Mouse (Mus musculus) C2C12 (cell line): ENCODE results near the gene Klhdc10. TPM values are rescaled to one million over a fixed set of nuclear protein-coding genes. Genes with fewer than 3 reads are reported as not detected.

Experiments used
- H3K27me3 ChIP-seq: one replicate; pipeline ENCODE4 v1.6.1; 2011; ENCODE audit not compliant: control insufficient read depth, insufficient read depth, insufficient read length
- H3K36me3 ChIP-seq: one replicate; pipeline ENCODE4 v1.6.1; 2011; ENCODE audit not compliant: control insufficient read depth, insufficient read depth
- H3K4me3 ChIP-seq: one replicate; pipeline ENCODE4 v1.5.1; 2011; ENCODE audit warnings: mild to moderate bottlenecking, control low read depth; ENCODE audit not compliant: poor library complexity, insufficient read depth, severe bottlenecking
- H3K79me2 ChIP-seq: one replicate; pipeline ENCODE4 v1.6.1; 2011; ENCODE audit not compliant: control insufficient read depth, insufficient read depth
- H3K79me3 ChIP-seq: one replicate; pipeline ENCODE4 v1.6.1; 2011; ENCODE audit warnings: low read depth, control low read depth
- H3ac ChIP-seq: one replicate; pipeline ENCODE3; 2011; ENCODE audit warnings: low read depth; ENCODE audit not compliant: control insufficient read depth, insufficient read length
- CEBPB ChIP-seq: IDR thresholded peaks from one replicate; pipeline ENCODE4 v1.6.1; 2011; ENCODE audit warnings: low read depth, mild to moderate bottlenecking, control low read depth, moderate library complexity
- CTCF ChIP-seq: IDR thresholded peaks from one replicate; pipeline ENCODE4 v1.5.1; 2011; ENCODE audit not compliant: control insufficient read depth, insufficient read depth, insufficient read length
- FOSL1 ChIP-seq: IDR thresholded peaks from one replicate; pipeline ENCODE4 v1.8.0; 2011; ENCODE audit warnings: mild to moderate bottlenecking, low read length; ENCODE audit not compliant: poor library complexity, insufficient read depth, severe bottlenecking
- MAX ChIP-seq: IDR thresholded peaks from one replicate; pipeline ENCODE4 v1.6.1; 2011; ENCODE audit warnings: mild to moderate bottlenecking, control low read depth
- MYOD1 ChIP-seq: IDR thresholded peaks from one replicate; pipeline ENCODE4 v1.6.1; 2011; ENCODE audit warnings: low read depth; ENCODE audit not compliant: control insufficient read depth, insufficient read length
- MYOG ChIP-seq: IDR thresholded peaks from one replicate; pipeline ENCODE4 v1.6.1; 2011; ENCODE audit not compliant: control insufficient read depth, insufficient read length; ENCODE audit errors: extremely low read depth
- USF1 ChIP-seq: IDR thresholded peaks from one replicate; pipeline ENCODE4 v1.6.1; 2011; ENCODE audit warnings: low read depth, mild to moderate bottlenecking, control low read depth, moderate library complexity
- polyA plus RNA-seq: library from polyadenylated mRNA; unstranded; fragments of >200 nt; fragmentation: generic; extraction: Trizol; gene quantifications from one replicate; pipeline ENCODE4 v1.2.1, GENCODE M21; 2012; ENCODE audit warnings: missing spikeins

Klhdc10 gene
- polyA plus RNA-seq, 1 experiment: 33.9 TPM

GRCm38 (mm10) chr6:30459811-30460749, 58.4 kb downstream of the Klhdc10 start:
- H3K79me3 ChIP-seq: no peaks in the 10 kb centered on the region
- H3K27me3 ChIP-seq: no peaks in the 10 kb centered on the region
- H3K4me3 ChIP-seq: no peak overlapping the region
- no peaks in the 10 kb centered on the region for H3K79me2 ChIP-seq
- no peak overlapping the region for H3ac ChIP-seq
- H3K36me3 ChIP-seq: no peaks in the 10 kb centered on the region
- TF ChIP-seq MYOG (no peak), CTCF (peak; percentile 46)

GRCm38 (mm10) chr6:30460750-30461446, 59.2 kb downstream of the Klhdc10 start:
- no peaks in the 10 kb centered on the region for H3K79me2 ChIP-seq
- no peak overlapping the region for H3ac ChIP-seq
- no peak for TF ChIP-seq CEBPB
- no peak for TF ChIP-seq MYOG
- TF ChIP-seq FOSL1: no peak
- no peak for TF ChIP-seq MYOD1
- no peak for TF ChIP-seq USF1
- TF ChIP-seq CTCF: no peak
- no peak for TF ChIP-seq MAX
- no peak overlapping the region for H3K4me3 ChIP-seq
- no peaks in the 10 kb centered on the region for H3K27me3 ChIP-seq
- H3K36me3 ChIP-seq: no peaks in the 10 kb centered on the region
- H3K79me3 ChIP-seq: no peaks in the 10 kb centered on the region

GRCm38 (mm10) chr6:30461755-30462344, 60.2 kb downstream of the Klhdc10 start:
- H3K4me3 ChIP-seq: no peak overlapping the region

GRCm38 (mm10) chr6:30462822-30463221, 61.2 kb downstream of the Klhdc10 start:
- no peaks in the 10 kb centered on the region for H3K27me3 ChIP-seq
- no peaks in the 10 kb centered on the region for H3K79me3 ChIP-seq
- TF ChIP-seq CEBPB (no peak), FOSL1 (no peak), MYOG (no peak), MYOD1 (no peak), CTCF (no peak), USF1 (no peak)
- no peaks in the 10 kb centered on the region for H3K36me3 ChIP-seq
- H3K4me3 ChIP-seq: no peak overlapping the region
- H3K79me2 ChIP-seq: no peaks in the 10 kb centered on the region
- peak overlapping the region; percentile 47 for H3ac ChIP-seq

More at GRCm38 (mm10) chr6:30461755-30462344, 60.2 kb downstream of the Klhdc10 start:
- H3K27me3 ChIP-seq: no peaks in the 10 kb centered on the region
- H3K36me3 ChIP-seq: no peaks in the 10 kb centered on the region
- H3K79me3 ChIP-seq: no peaks in the 10 kb centered on the region
- no peaks in the 10 kb centered on the region for H3K79me2 ChIP-seq
- TF ChIP-seq MAX (no peak), MYOG (no peak), MYOD1 (no peak), CTCF (no peak), CEBPB (no peak), USF1 (no peak), FOSL1 (no peak)
- H3ac ChIP-seq: no peak overlapping the region

GRCm38 (mm10) chr6:30465586-30465985, 63.9 kb downstream of the Klhdc10 start:
- Histone ChIP-seq H3K36me3 (no peaks in the 10 kb centered on the region), H3ac (no peak overlapping the region), H3K79me3 (no peaks in the 10 kb centered on the region), H3K27me3 (no peaks in the 10 kb centered on the region), H3K4me3 (no peak overlapping the region), H3K79me2 (no peaks in the 10 kb centered on the region)
- no peak for TF ChIP-seq MAX
- TF ChIP-seq MYOD1: no peak
- TF ChIP-seq USF1: no peak
- TF ChIP-seq MYOG: no peak
- no peak for TF ChIP-seq FOSL1
- TF ChIP-seq CTCF: no peak
- TF ChIP-seq CEBPB: no peak

- Histone ChIP-seq H3K27me3 (no peaks in the 10 kb centered on the region), H3K36me3 (no peaks in the 10 kb centered on the region), H3ac (no peak overlapping the region), H3K79me2 (no peaks in the 10 kb centered on the region), H3K4me3 (no peak overlapping the region), H3K79me3 (no peaks in the 10 kb centered on the region)
- no peak for TF ChIP-seq MYOD1
- TF ChIP-seq MAX: no peak
- no peak for TF ChIP-seq USF1
- no peak for TF ChIP-seq MYOG
- TF ChIP-seq CEBPB: no peak
- no peak for TF ChIP-seq FOSL1
- no peak for TF ChIP-seq CTCF
Observed at GRCm38 (mm10) chr6:30468058-30468457, 66.4 kb downstream of the Klhdc10 start.
